Mouse (Mus musculus) T-cell, adult 2 months (primary cell): ENCODE measurements around the gene Hoxa5.

Experiments
- DNase-seq: peaks from one replicate; pipeline ENCODE4 v3.0.0; 2022; ENCODE audit warnings: low spot score

The Hoxa5 gene

GRCm38 (mm10) chr6:52176391-52176790 lies 28.0 kb downstream of the Hoxa5 start:
- DNase-seq = no peak

DNA sequence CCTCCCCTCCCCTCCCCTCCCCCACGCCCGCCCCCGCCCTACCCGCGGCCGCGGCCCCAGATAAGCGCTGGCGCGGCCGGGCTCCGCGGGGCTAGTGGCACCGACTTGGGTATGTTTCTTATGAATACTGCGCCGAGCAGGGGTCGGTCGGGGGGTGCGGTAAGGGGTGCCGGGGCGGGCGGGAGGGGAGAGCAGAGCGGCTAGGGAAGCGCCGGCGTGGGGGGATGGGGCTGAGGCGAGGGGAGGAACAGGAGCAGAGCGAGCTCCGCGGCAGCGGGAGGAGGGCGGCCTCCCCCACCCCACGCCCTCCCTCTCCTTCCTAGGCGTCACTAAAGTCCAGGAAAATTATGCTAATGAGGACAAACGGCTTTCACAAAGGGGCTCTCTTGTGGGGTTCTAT lies 28.5 kb downstream of the Hoxa5 start:
- DNase-seq = no peak

DNA sequence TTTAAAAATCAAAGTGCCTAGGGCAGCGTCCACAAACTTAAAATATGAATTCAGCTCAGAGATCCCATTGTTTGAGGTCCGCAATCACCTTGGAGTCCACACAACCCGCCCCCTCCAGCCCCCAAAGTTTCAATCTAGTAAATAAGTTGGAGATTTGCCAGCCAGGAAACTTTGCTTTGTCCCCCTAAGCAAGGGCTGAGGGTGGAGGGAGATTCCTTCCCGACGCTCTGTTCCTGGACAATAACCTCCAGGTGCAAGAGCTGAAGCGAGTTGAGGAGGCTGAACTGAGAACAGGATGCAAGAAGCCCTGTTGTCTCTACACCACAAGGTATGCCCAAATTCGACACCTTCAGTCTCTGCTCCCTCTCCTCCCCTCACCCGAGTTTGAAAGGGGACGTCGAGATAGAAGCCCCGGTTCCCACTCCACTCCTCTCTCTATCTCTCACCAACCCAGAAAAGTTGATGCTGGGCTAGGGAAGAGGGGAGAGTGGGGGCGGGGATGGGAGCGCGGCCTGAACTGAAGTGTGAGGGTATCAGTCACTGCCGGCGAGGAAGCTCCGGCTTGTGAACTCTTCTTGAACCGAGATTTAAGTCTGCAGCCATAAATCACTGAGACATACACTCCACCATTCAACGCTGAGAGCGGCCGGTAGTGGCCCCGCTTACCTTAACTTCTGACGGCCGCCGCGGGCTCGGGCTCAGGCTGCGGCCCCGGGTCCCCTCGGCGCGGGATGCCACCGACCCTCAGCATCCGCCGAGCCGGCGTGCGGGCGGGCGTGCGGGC lies 29.2 kb downstream of the Hoxa5 start:
- no peak for DNase-seq

- no peak for DNase-seq
Measured at GRCm38 (mm10) chr6:52173648-52174047, 30.7 kb downstream of the Hoxa5 start.

DNA sequence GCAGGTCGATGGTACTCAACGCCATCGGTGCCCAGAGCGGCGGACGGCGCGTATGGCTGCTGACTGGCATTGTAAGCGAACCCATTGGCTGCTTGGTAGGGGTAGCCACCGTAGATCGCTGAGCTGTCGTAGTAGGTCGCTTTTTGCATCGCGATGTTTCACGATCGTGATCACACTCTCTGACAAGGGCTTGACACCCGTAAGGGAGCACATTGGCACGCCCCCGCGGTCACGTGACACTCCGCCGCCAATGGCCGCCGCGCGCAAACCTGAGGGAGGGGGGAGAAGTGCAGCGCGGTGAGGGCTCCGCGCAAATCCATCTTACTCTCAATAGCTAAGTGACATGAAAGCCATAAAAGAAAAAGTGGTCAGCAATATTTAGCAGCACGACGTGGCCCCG lies 31.9 kb downstream of the Hoxa5 start:
- no peak for DNase-seq

GRCm38 (mm10) chr6:52171938-52172337 lies 32.4 kb downstream of the Hoxa5 start:
- DNase-seq = no peak

DNA sequence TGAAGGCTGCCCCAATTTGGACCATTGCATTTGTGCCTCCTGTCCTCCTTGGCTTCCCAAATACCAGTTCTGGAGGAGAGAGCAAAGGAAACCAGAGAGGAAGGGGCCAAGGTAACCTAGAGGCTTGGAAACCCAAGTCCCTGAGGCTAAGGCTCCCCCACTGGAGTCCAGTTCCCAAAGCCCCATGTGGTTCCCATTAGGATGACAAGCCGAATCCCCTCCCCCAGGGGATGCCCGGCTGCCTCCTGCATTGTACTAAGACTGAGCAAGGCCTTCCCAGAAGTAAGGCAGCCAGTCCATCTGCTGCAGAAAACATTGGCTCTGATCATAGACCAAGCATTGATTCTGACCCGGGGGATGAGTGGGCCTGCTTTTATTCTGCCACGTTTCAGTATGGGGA lies 33.1 kb downstream of the Hoxa5 start:
- DNase-seq = no peak

GRCm38 (mm10) chr6:52170898-52171223 lies 33.5 kb downstream of the Hoxa5 start:
- no peak for DNase-seq

DNA sequence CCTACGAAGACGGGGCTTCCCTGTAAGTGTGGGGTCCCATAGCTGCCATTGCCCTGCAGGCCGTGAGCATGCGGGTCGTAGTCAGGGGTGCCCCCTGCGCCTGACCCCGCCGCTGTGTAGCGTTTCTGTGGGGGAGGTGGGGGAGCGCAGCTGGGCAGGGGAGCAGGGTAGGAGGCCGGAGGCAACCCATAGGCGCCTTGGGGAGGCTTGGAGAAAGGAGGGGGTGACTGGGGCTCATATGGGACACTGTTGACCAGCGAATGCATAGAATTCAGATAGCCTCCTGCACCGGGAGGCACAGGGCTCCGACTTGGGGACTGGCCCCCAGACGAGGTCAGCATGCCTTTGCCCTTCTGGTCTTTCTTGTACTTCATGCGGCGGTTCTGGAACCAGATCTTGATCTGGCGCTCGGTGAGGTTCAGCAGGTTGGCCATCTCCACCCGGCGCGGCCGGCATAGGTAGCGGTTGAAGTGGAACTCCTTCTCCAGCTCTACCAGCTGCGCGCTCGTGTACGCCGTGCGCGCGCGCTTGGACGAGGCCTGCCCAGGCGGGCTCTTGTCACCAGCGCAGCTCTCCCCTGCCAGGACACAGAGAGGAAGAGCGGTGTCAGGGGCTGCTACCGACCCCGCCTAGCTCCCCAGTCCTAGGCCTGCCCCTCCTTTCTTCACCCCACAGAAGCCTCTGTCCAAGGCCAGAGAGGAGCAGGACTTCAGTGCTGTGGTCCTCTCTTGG lies 34.1 kb downstream of the Hoxa5 start:
- no peak for DNase-seq

DNA sequence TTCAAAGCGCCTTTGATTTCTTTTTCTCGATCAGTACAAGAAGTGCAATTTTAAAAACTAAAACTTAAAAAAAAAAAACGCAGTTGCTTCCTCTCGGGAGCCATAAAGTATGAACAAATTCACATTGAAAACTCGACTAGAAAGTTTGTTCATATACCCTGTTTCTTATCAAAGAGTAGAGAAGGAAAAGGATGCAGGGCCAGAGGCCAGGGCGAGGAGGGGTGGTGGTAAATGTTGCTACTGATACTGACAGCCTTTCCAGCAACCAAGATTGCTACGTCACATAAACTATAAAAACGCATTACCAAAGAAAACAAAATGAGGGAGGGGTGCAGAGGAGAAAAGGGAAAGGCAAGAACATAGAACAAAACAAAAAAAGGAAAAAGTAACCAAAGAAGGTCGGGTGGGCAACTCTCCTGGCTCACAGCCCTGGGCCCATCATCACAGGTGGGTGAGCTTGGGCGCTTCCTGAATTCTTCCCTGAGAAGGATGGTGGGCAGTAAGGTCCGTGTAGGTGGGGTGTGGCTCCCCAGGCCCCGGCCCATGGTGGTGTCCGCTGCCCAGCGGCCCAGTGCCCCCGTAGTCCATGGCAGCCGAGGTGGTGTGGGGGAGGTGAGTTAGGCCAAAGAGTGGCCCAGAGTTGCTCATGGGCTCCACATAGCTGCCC lies 34.8 kb downstream of the Hoxa5 start:
- DNase-seq = no peak

DNA sequence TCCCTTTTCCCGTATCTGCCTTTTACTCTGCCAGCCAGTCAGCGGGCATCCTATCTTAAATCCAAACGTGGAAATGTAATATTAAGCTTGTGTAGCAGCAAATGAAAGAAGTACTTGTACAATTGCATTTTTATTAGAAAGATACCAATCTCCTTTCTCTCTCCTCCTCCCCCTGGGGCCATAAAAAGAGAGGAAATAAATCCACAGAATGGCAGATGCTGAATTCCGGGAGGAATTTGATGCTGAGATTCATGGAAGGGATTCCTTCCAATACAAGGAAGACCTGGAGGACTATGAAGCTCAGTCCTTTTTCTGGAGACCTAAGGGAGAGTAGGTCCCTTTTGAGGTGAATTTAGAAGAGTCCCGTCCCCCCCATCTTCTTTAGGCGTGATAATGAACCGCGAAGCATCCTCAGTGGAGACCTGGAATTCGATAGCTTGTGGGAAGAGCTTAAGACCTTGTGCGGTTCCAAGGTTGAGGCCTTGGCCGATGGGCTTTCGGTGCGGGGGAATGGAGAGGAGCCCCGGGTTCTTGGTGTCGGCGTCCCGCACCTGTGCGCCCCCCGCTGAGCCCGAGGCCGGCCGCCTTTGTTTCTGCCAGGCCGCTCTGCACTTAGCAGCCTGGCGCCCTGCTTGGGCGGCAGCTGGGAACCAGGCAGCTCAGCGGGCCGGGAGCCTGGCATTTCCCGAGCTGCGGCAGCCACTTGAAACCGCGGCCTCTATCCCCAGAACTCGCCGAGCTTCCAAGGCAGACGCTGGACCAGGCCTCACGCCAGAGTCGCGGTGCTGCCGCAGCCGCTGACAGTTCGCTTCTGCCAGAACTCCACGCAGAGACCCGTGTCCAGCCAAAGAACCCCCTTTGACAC lies 36.0 kb downstream of the Hoxa5 start:
- no peak for DNase-seq

- no peak for DNase-seq
Measured at GRCm38 (mm10) chr6:52167736-52168161, 36.6 kb downstream of the Hoxa5 start.

GRCm38 (mm10) chr6:52167176-52167575 lies 37.2 kb downstream of the Hoxa5 start:
- DNase-seq = no peak

- DNase-seq = no peak
Measured at GRCm38 (mm10) chr6:52166431-52167077, 37.8 kb downstream of the Hoxa5 start.

GRCm38 (mm10) chr6:52165441-52166370 lies 38.7 kb downstream of the Hoxa5 start:
- no peak for DNase-seq

- no peak for DNase-seq
Measured at GRCm38 (mm10) chr6:52164626-52165440, 39.6 kb downstream of the Hoxa5 start, which contains the start of gene Hoxa2. Gene Hoxa2, minus strand, starts transcription at chr6:52164831.

- no peak for DNase-seq
Measured at GRCm38 (mm10) chr6:52164051-52164625, 40.2 kb downstream of the Hoxa5 start.

DNA sequence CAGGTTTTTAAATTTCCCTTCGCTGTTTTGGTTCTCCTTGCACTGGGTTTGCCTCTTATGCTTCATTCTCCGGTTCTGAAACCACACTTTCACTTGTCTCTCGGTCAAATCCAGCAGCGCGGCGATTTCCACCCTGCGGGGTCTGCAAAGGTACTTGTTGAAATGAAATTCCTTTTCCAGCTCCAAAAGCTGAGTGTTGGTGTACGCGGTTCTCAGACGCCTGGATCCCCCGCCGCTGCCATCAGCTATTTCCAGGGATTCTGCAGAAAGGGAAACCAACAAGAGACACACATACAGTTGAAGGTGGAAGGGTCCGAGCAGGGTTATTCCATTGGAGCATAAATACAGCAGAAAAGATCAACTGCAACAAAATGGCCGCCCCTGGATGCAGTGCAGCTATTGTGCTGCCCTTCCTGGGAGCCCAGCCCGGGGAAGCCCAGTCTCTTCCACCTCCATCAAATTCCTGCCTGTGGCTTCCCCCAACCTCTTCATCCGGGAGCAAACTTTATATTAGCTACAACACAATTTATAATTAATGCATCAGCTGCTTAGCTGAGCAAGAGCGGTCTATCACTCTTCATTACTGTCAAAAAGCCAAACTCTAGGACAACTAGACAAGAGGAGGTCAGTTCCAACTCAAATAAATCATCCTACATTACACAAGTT lies 40.9 kb downstream of the Hoxa5 start:
- DNase-seq = no peak
